Mouse (Mus musculus) testis, adult 2 months (tissue): ENCODE measurements around the gene Tspan11.

Source experiments
- CTCF ChIP-seq: fragments of 200-500 bp; IDR thresholded peaks from 2 replicates; pipeline ENCODE4 v1.5.1; 2012; ENCODE audit warnings: low read depth, mild to moderate bottlenecking, inconsistent platforms, low read length, moderate library complexity; ENCODE audit not compliant: control insufficient read depth, insufficient read depth, insufficient replicate concordance
- POLR2A ChIP-seq: fragments of 200-500 bp; IDR thresholded peaks from 2 replicates; pipeline ENCODE4 v1.6.1; 2012; ENCODE audit warnings: low read depth, mild to moderate bottlenecking, inconsistent platforms, low read length, moderate library complexity; ENCODE audit not compliant: control insufficient read depth

GRCm38 (mm10) chr6:127902559-127902958 is 15.2 kb downstream of the Tspan11 start:
- no peak for TF ChIP-seq POLR2A
- no peak for TF ChIP-seq CTCF
